Mouse (Mus musculus) midbrain, embryonic 14.5 days (tissue): ENCODE data around the gene Phlpp2. TPM values are rescaled to one million over a fixed set of nuclear protein-coding genes. Genes with fewer than 3 reads are reported as not detected.

Experiments used
- ATAC-seq: fragments of 200-750 bp; cut with Nextera tagmentation; 2 replicates; pipeline ENCODE4 v1.8.0; 2017; ENCODE audit warnings: moderate number of reproducible peaks, moderate library complexity; ENCODE audit not compliant: low FRiP score, low TSS enrichment
- DNase-seq: peaks from one replicate; pipeline ENCODE4 v3.0.0-alpha.2; 2015
- H3K27ac ChIP-seq: fragments of 300-500 bp; sonication (generic); replicated peaks from 2 replicates; pipeline ENCODE4 v1.5.1; 2014; ENCODE audit warnings: mild to moderate bottlenecking, low read depth, low read length, moderate library complexity
- H3K27me3 ChIP-seq: fragments of 300-500 bp; sonication (generic); 2 replicates; pipeline ENCODE4 v1.6.1; 2014; ENCODE audit warnings: low read length, control low read depth, mixed read lengths; ENCODE audit not compliant: control insufficient read depth, insufficient read depth
- H3K36me3 ChIP-seq: fragments of 300-500 bp; sonication (generic); 2 replicates; pipeline ENCODE4 v1.6.1; 2014; ENCODE audit warnings: low read length, control low read depth; ENCODE audit not compliant: control insufficient read depth, insufficient read depth
- H3K4me1 ChIP-seq: fragments of 300-500 bp; sonication (generic); 2 replicates; pipeline ENCODE4 v1.6.1; 2014; ENCODE audit warnings: mild to moderate bottlenecking, antibody characterized with exemption, low read length, control low read depth; ENCODE audit not compliant: control insufficient read depth, insufficient read depth
- H3K4me2 ChIP-seq: fragments of 300-500 bp; sonication (generic); 2 replicates; pipeline ENCODE4 v1.6.1; 2014; ENCODE audit warnings: mild to moderate bottlenecking, low read length, moderate library complexity
- H3K4me3 ChIP-seq: fragments of 300-500 bp; sonication (generic); replicated peaks from 2 replicates; pipeline ENCODE4 v1.5.1; 2014; ENCODE audit warnings: low read depth, low read length
- H3K9ac ChIP-seq: fragments of 300-500 bp; sonication (generic); replicated peaks from 2 replicates; pipeline ENCODE4 v1.6.1; 2014; ENCODE audit warnings: mild to moderate bottlenecking, low read length, moderate library complexity
- H3K9me3 ChIP-seq: fragments of 300-500 bp; sonication (generic); 2 replicates; pipeline ENCODE4 v1.6.1; 2016; ENCODE audit warnings: low read length, control low read depth, mixed read lengths; ENCODE audit not compliant: control insufficient read depth
- WGBS: fragments of 180-500 bp; shearing (Covaris S2); extraction: QIAGEN DNeasy Blood & Tissue Kit; methylation state at CpG from one replicate; pipeline ENCODE4 v1.1.7; 2014; 5-methylcytosine and 5-hydroxymethylcytosine counted together
- polyA plus RNA-seq: library from polyadenylated mRNA; unstranded; fragments of >200 nt; fragmentation: Nextera tagmentation; extraction: Ambion mirVana; gene quantifications from 2 replicates; pipeline ENCODE4 v1.2.1, GENCODE M21; 2014

Gene Phlpp2
- polyA plus RNA-seq, 1 experiment from 2014 or later: 5.7 TPM

- ATAC-seq: peak; percentile 34; the same call in 1 of the 2 replicates
- Histone ChIP-seq H3K4me1 (0 out of 2 replicates have a peak, but pooled peaks cover 6% of the 10 kb centered on the region), H3K36me3 (peaks cover 11% of the 10 kb centered on the region; the same call in 1 of the 2 replicates), H3K27me3 (no peaks in the 10 kb centered on the region), H3K27ac (peak overlapping the region; percentile 73), H3K9me3 (no peaks in the 10 kb centered on the region), H3K4me2 (peak overlapping the region; percentile 67), H3K4me3 (peak overlapping the region; percentile 39), H3K9ac (peak overlapping the region; percentile 56)
- 3% methylated on average over 26 of the region's 26 CpGs for WGBS
- peak; percentile 80 for DNase-seq
Observed at GRCm38 (mm10) chr8:109947447-109948284, 79.3 kb downstream of the Phlpp2 start.

GRCm38 (mm10) chr8:109948285-109948564 lies 79.9 kb downstream of the Phlpp2 start:
- ATAC-seq (no peak), DNase-seq (peak; percentile 56)
- peak overlapping the region; percentile 56 for H3K9ac ChIP-seq
- 6% methylated on average over 19 of the region's 19 CpGs for WGBS
- no peaks in the 10 kb centered on the region for H3K9me3 ChIP-seq
- peaks cover 10% of the 10 kb centered on the region; the same call in 1 of the 2 replicates for H3K36me3 ChIP-seq
- H3K4me1 ChIP-seq: 0 out of 2 replicates have a peak, but pooled peaks cover 6% of the 10 kb centered on the region
- peak overlapping the region; percentile 73 for H3K27ac ChIP-seq
- peak overlapping the region; percentile 39 for H3K4me3 ChIP-seq
- no peaks in the 10 kb centered on the region for H3K27me3 ChIP-seq
- H3K4me2 ChIP-seq: peak overlapping the region; percentile 67

GRCm38 (mm10) chr8:109952171-109952570 lies 83.8 kb downstream of the Phlpp2 start:
- no peak overlapping the region for H3K9ac ChIP-seq
- H3K4me2 ChIP-seq: no peak overlapping the region
- no peaks in the 10 kb centered on the region for H3K36me3 ChIP-seq
- no peak overlapping the region for H3K27ac ChIP-seq
- peaks cover 15% of the 10 kb centered on the region for H3K4me1 ChIP-seq
- H3K27me3 ChIP-seq: no peaks in the 10 kb centered on the region
- H3K9me3 ChIP-seq: no peaks in the 10 kb centered on the region
- H3K4me3 ChIP-seq: no peak overlapping the region
- 65% methylated on average over 7 of the region's 7 CpGs for WGBS
- no peak for DNase-seq
- ATAC-seq: no peak

GRCm38 (mm10) chr8:109954486-109954948 lies 86.2 kb downstream of the Phlpp2 start:
- H3K27me3 ChIP-seq: no peaks in the 10 kb centered on the region
- peaks cover 13% of the 10 kb centered on the region for H3K4me1 ChIP-seq
- peak overlapping the region; percentile 60 for H3K27ac ChIP-seq
- no peak overlapping the region; the same call in 1 of the 2 replicates for H3K9ac ChIP-seq
- no peak; the same call in 1 of the 2 replicates for ATAC-seq
- peak; percentile 83 for DNase-seq
- no peak overlapping the region for H3K4me3 ChIP-seq
- H3K9me3 ChIP-seq: no peaks in the 10 kb centered on the region
- H3K36me3 ChIP-seq: no peaks in the 10 kb centered on the region
- 0 out of 2 replicates have a peak overlapping the region, but pooled peaks have one; percentile 4 for H3K4me2 ChIP-seq
- WGBS: 24% methylated on average over 13 of the region's 13 CpGs

GRCm38 (mm10) chr8:109957167-109958028 lies 89.1 kb downstream of the Phlpp2 start:
- H3K27ac ChIP-seq: no peak overlapping the region
- no peak overlapping the region for H3K9ac ChIP-seq
- no peaks in the 10 kb centered on the region for H3K36me3 ChIP-seq
- peak overlapping the region; percentile 8; the same call in 1 of the 2 replicates for H3K4me2 ChIP-seq
- peaks cover 20% of the 10 kb centered on the region for H3K4me1 ChIP-seq
- ATAC-seq: no peak
- no peak overlapping the region for H3K4me3 ChIP-seq
- H3K9me3 ChIP-seq: no peaks in the 10 kb centered on the region
- 4% methylated on average over 16 of the region's 16 CpGs for WGBS
- peaks cover 18% of the 10 kb centered on the region for H3K27me3 ChIP-seq
- peak; percentile 57 for DNase-seq

- Histone ChIP-seq H3K27me3 (peaks cover 23% of the 10 kb centered on the region), H3K4me2 (no peak overlapping the region), H3K9me3 (no peaks in the 10 kb centered on the region), H3K4me1 (peaks cover 20% of the 10 kb centered on the region), H3K4me3 (no peak overlapping the region), H3K9ac (no peak overlapping the region), H3K27ac (no peak overlapping the region), H3K36me3 (no peaks in the 10 kb centered on the region)
- 26% methylated on average over 12 of the region's 12 CpGs for WGBS
- DNase-seq (no peak), ATAC-seq (no peak)
Observed at GRCm38 (mm10) chr8:109958036-109958655, 89.8 kb downstream of the Phlpp2 start.

- H3K4me3 ChIP-seq: no peak overlapping the region
- peaks cover 23% of the 10 kb centered on the region for H3K27me3 ChIP-seq
- ATAC-seq (no peak), DNase-seq (no peak)
- H3K9me3 ChIP-seq: no peaks in the 10 kb centered on the region
- peaks cover 20% of the 10 kb centered on the region for H3K4me1 ChIP-seq
- no peak overlapping the region for H3K9ac ChIP-seq
- WGBS: 68% methylated on average over 4 of the region's 4 CpGs
- H3K27ac ChIP-seq: no peak overlapping the region
- H3K36me3 ChIP-seq: no peaks in the 10 kb centered on the region
- no peak overlapping the region for H3K4me2 ChIP-seq
Observed at GRCm38 (mm10) chr8:109959112-109959511, 90.8 kb downstream of the Phlpp2 start.

GRCm38 (mm10) chr8:109961693-109962367 lies 93.5 kb downstream of the Phlpp2 start, which contains the start of gene Marveld3:
Gene Marveld3 (minus strand): TSS chr8:109962203.
- no peaks in the 10 kb centered on the region for H3K9me3 ChIP-seq
- H3K4me1 ChIP-seq: peaks cover 11% of the 10 kb centered on the region; the same call in 1 of the 2 replicates
- ATAC-seq: peak; percentile 37; the same call in 1 of the 2 replicates
- peak; percentile 77 for DNase-seq
- WGBS: 2% methylated on average over 64 of the region's 64 CpGs
- H3K4me2 ChIP-seq: peak within 1 kb of the TSS; percentile 60
- H3K27me3 ChIP-seq: peaks cover 23% of the 10 kb centered on the region
- peak within 1 kb of the TSS; percentile 31; the same call in 1 of the 2 replicates for H3K9ac ChIP-seq
- H3K27ac ChIP-seq: no peak within 1 kb of the TSS
- no peaks in the 10 kb centered on the region for H3K36me3 ChIP-seq
- peak within 1 kb of the TSS; percentile 35 for H3K4me3 ChIP-seq
